Mouse (Mus musculus) intestine, embryonic 14.5 days (tissue): ENCODE data around the gene Tgm3. TPM values are rescaled to one million over a fixed set of nuclear protein-coding genes. Genes with fewer than 3 reads are reported as not detected.

ENCODE experiments used
- ATAC-seq: fragments of 200-750 bp; cut with Nextera tagmentation; replicated peaks from 2 replicates; pipeline ENCODE4 v1.8.0; 2017; ENCODE audit warnings: low read depth, moderate number of reproducible peaks, moderate TSS enrichment, moderate library complexity; ENCODE audit not compliant: low FRiP score, low TSS enrichment
- DNase-seq: peaks from one replicate; pipeline ENCODE4 v3.0.0-alpha.2; 2018; ENCODE audit warnings: low spot score
- H3K27ac ChIP-seq: fragments of 300-500 bp; sonication (generic); 2 replicates; pipeline ENCODE4 v1.5.1; 2014; ENCODE audit warnings: low read depth, mild to moderate bottlenecking, control low read depth
- H3K27me3 ChIP-seq: fragments of 300-500 bp; sonication (generic); replicated peaks from 2 replicates; pipeline ENCODE4 v1.6.1; 2014; ENCODE audit warnings: low read length, control low read depth; ENCODE audit not compliant: control insufficient read depth, insufficient read depth
- H3K36me3 ChIP-seq: fragments of 300-500 bp; sonication (generic); 2 replicates; pipeline ENCODE4 v1.6.1; 2014; ENCODE audit warnings: low read length, control low read depth; ENCODE audit not compliant: control insufficient read depth, insufficient read depth
- H3K4me1 ChIP-seq: fragments of 300-500 bp; sonication (generic); replicated peaks from 2 replicates; pipeline ENCODE4 v1.6.1; 2014; ENCODE audit warnings: low read length, control low read depth, mixed read lengths; ENCODE audit not compliant: control insufficient read depth, insufficient read depth
- H3K4me2 ChIP-seq: fragments of 300-500 bp; sonication (generic); 2 replicates; pipeline ENCODE4 v1.6.1; 2014; ENCODE audit warnings: low read length
- H3K4me3 ChIP-seq: fragments of 300-500 bp; sonication (generic); 2 replicates; pipeline ENCODE4 v1.5.1; 2014; ENCODE audit warnings: low read depth, low read length, control low read depth, mixed read lengths
- H3K9ac ChIP-seq: fragments of 300-500 bp; sonication (generic); 2 replicates; pipeline ENCODE4 v1.6.1; 2014; ENCODE audit warnings: mild to moderate bottlenecking, low read length
- H3K9me3 ChIP-seq: fragments of 300-500 bp; sonication (generic); 2 replicates; pipeline ENCODE4 v1.6.1; 2016; ENCODE audit warnings: low read length, control low read depth; ENCODE audit not compliant: control insufficient read depth
- WGBS: fragments of 180-500 bp; shearing (Covaris S2); extraction: QIAGEN DNeasy Blood & Tissue Kit; methylation state at CpG from one replicate; pipeline ENCODE4 v1.1.7; 2014; 5-methylcytosine and 5-hydroxymethylcytosine counted together
- polyA plus RNA-seq: library from polyadenylated mRNA; unstranded; fragments of >200 nt; fragmentation: Nextera tagmentation; extraction: Ambion mirVana; gene quantifications from 2 replicates; pipeline ENCODE4 v1.2.1, GENCODE M21; 2014

Gene Tgm3
- polyA plus RNA-seq, 1 experiment from 2014 or later, result not detected

DNA sequence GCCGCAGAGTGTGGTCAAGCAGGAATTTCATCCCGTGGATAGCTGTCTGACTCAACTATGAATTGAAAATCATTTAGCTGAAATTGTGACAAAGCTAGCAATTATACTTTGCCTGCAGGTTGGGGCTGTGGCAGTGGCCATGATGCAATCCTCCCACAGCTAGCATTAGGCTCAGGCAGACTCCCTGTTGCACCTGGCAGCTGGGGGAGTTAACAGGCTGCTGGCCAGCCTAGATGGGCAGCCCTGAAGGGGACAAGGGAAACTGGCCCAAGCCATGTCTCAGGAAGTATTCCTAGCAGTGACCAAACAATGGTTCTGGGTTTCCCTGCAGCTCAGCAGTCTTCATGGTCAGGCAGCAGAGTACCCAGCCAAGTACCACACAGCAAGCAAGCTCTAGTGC is 2.8 kb upstream of the Tgm3 start:
- no peak overlapping the region for H3K4me2 ChIP-seq
- 84% methylated on average over 2 of the region's 2 CpGs for WGBS
- ATAC-seq, result no peak
- no peak overlapping the region for H3K9ac ChIP-seq
- no peaks in the 10 kb centered on the region for H3K4me1 ChIP-seq
- DNase-seq, result no peak
- H3K4me3 ChIP-seq, result no peak overlapping the region
- H3K36me3 ChIP-seq, result no peaks in the 10 kb centered on the region
- H3K27ac ChIP-seq, result no peak overlapping the region
- no peaks in the 10 kb centered on the region for H3K9me3 ChIP-seq
- H3K27me3 ChIP-seq, result no peaks in the 10 kb centered on the region

DNA sequence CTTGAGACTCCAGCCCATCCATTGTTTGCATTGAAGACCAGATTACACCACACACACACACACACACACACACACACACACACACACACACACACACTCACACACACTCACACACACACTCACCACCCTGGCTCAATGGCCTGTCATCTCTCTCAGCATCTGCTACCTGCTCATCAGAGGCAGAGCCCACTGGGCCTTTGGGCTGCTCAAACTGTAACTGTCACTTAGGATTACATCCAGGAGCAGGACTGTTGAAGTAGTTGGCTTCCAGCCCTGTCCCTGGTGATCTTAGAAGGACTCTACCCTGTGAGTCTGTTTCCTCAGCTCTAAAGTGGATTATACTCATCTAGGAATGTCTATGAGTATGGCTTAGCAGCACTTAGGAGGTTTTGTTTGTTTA is 1.5 kb downstream of the Tgm3 start:
- Histone ChIP-seq H3K9ac (no peak overlapping the region), H3K36me3 (no peaks in the 10 kb centered on the region), H3K27ac (no peak overlapping the region), H3K4me3 (no peak overlapping the region), H3K4me2 (no peak overlapping the region), H3K9me3 (no peaks in the 10 kb centered on the region), H3K27me3 (no peaks in the 10 kb centered on the region), H3K4me1 (no peaks in the 10 kb centered on the region)
- DNase-seq, result no peak
- no peak for ATAC-seq

DNA sequence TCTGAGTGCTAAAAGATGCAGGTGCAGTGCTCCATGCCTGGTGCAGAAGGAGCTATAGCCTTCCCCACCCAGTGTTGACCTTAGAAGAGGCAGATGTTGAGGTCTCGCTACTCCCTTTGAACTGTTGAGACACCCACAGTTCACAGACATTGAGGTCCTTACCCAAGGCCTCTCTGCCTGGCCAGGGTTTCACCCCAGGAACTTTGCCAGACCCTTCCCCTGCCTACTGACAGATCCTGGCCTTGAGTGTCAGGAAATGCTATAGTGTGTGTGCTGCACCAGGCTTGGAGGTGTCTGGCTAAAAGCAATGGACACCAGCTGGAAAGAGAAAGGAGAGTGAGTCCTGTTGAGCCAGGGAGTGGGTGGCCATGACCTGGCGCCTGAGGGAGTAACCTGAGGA is 3.0 kb downstream of the Tgm3 start:
- Histone ChIP-seq H3K27me3 (no peaks in the 10 kb centered on the region), H3K36me3 (no peaks in the 10 kb centered on the region), H3K4me2 (no peak overlapping the region), H3K4me3 (no peak overlapping the region), H3K9ac (no peak overlapping the region), H3K9me3 (no peaks in the 10 kb centered on the region), H3K4me1 (no peaks in the 10 kb centered on the region), H3K27ac (no peak overlapping the region)
- 95% methylated on average over 2 of the region's 2 CpGs for WGBS
- no peak for ATAC-seq
- DNase-seq, result no peak

DNA sequence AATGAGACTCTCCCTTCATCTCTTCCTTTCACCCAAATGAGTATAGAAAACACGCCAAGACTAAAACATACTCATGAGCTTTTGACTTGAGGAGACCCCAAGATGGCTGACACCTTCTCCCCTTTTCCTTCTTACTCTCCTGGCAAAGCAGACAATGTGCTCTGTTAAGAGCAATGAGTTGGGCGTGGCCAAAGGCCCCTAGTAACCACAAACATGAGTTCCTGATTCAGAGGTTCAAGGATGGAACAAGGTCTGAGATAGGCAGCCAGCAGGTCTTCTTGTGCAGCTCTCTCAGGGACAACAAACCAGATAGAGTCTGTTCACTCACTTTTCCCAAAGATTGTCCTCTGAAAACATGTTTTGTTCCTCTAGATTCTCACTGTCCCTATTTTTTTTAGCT is 5.9 kb downstream of the Tgm3 start:
- H3K9me3 ChIP-seq, result no peaks in the 10 kb centered on the region
- no peak for DNase-seq
- no peak for ATAC-seq
- H3K4me3 ChIP-seq, result no peak overlapping the region
- H3K27me3 ChIP-seq, result no peaks in the 10 kb centered on the region
- no peaks in the 10 kb centered on the region for H3K4me1 ChIP-seq
- no peak overlapping the region for H3K9ac ChIP-seq
- no peaks in the 10 kb centered on the region for H3K36me3 ChIP-seq
- WGBS, result 76% methylated on average over 2 of the region's 2 CpGs
- H3K27ac ChIP-seq, result no peak overlapping the region
- H3K4me2 ChIP-seq, result no peak overlapping the region

DNA sequence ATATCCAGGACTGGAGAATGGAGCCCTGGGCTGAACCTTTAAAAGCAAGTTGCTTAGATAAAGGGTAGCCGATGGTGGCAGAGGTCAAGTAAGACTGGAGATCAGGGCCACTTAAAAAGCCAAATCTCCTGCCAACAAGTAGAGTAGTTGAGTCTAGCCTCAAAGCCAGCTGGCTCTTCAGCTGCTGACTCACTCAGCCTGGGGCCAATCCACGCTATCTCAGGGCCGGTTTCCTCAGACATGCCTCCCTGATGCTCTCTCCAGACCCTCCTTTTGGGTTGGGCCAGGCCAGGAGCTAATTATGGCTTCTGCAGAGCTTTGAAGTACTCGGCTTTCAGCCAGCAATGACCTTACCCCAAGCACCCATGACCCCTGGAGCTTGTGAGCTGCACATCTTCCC is 15.7 kb downstream of the Tgm3 start:
- H3K4me2 ChIP-seq, result no peak overlapping the region
- DNase-seq (no peak), ATAC-seq (no peak)
- H3K27me3 ChIP-seq, result no peaks in the 10 kb centered on the region
- no peaks in the 10 kb centered on the region for H3K4me1 ChIP-seq
- no peaks in the 10 kb centered on the region for H3K9me3 ChIP-seq
- H3K36me3 ChIP-seq, result no peaks in the 10 kb centered on the region
- no peak overlapping the region for H3K9ac ChIP-seq
- no peak overlapping the region for H3K4me3 ChIP-seq
- 57% methylated on average over 4 of the region's 4 CpGs for WGBS
- H3K27ac ChIP-seq, result no peak overlapping the region

DNA sequence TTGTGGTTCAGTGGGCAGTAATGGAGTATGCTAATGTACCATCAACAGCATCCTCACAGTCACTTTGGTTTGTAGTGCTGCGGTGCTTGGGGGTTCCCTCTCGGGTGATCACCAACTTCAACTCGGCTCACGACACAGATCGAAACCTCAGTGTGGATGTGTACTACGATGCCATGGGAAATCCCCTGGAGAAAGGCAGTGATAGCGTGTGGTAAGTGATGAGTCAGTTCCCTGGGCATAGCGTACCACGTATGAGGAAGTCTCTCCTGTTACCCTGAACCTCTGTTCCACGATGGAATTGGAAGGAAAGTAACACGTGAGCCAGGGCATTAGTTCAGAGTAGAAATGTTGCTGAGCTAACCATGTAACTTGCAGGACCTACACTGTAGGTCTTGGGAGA is 17.7 kb downstream of the Tgm3 start:
- Histone ChIP-seq H3K27ac (no peak overlapping the region), H3K4me3 (no peak overlapping the region), H3K9me3 (no peaks in the 10 kb centered on the region), H3K27me3 (no peaks in the 10 kb centered on the region), H3K4me2 (no peak overlapping the region), H3K9ac (no peak overlapping the region), H3K36me3 (no peaks in the 10 kb centered on the region), H3K4me1 (no peaks in the 10 kb centered on the region)
- no peak for DNase-seq
- 91% methylated on average over 11 of the region's 11 CpGs for WGBS
- no peak for ATAC-seq

DNA sequence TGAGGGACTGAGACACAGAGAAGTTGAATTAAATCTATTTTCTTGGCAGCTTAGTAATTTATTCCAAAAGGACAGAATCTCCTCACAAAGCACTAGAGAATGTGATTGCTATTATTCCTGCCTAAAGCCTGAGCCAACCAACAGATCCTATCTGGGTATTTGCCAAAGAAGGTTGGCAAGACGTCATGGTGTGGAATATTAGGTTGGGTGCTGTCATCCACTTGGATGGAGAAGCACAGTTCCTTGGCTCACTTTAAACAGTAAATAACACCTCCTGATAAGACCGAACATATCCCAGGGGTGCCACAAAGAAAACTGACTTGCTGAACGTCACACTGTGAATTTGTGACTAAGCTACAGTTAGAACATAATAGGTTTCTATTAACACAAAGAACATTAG is 20.5 kb downstream of the Tgm3 start:
- no peak overlapping the region for H3K4me2 ChIP-seq
- no peak overlapping the region for H3K27ac ChIP-seq
- WGBS, result 56% methylated on average over 3 of the region's 3 CpGs
- ATAC-seq, result no peak
- H3K9me3 ChIP-seq, result no peaks in the 10 kb centered on the region
- no peaks in the 10 kb centered on the region for H3K36me3 ChIP-seq
- H3K9ac ChIP-seq, result no peak overlapping the region
- no peak for DNase-seq
- H3K4me3 ChIP-seq, result no peak overlapping the region
- no peaks in the 10 kb centered on the region for H3K27me3 ChIP-seq
- no peaks in the 10 kb centered on the region for H3K4me1 ChIP-seq

DNA sequence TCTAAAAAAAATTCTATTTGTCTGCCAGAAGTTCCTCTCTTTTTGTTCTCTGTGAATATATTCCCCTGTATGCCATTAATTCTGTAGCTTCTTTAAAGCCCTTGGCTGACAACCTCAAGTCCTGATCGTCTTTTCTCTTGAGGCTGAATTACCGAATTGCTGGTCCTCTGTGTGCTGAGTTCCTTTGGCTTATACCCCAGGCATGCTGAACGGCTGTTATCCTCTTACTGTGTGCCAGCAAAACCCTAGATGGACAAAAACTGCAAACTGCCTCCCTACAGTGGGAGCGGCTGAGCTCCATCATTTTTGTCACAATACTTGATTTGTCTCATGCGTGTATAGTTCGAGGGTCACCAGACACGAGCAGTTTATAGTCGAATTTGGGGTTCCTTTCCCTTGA is 24.7 kb downstream of the Tgm3 start:
- Histone ChIP-seq H3K4me1 (no peaks in the 10 kb centered on the region), H3K36me3 (no peaks in the 10 kb centered on the region), H3K4me2 (no peak overlapping the region), H3K4me3 (no peak overlapping the region), H3K9ac (no peak overlapping the region), H3K27ac (no peak overlapping the region), H3K27me3 (no peaks in the 10 kb centered on the region), H3K9me3 (no peaks in the 10 kb centered on the region)
- WGBS, result 80% methylated on average over 8 of the region's 8 CpGs
- DNase-seq, result no peak
- no peak for ATAC-seq

DNA sequence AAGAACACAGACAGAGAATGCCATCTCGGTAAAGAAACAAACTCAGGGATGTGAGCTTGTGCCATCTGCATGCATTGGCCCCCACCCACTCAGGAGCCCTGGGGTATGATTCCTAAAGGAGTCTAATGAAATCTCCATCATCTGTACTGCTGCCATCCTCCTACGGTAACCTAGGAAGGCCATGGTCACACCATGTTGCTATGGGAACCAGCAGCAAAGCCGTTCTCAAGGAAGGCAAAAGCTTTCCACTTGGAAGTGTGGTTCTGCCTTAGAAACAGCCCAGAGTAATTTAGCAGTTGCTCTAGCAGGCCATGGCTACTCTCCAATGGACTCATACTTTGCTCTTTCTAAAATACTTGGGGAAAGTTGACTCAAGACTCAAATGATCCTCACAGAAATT is 26.8 kb downstream of the Tgm3 start:
- no peaks in the 10 kb centered on the region for H3K36me3 ChIP-seq
- ATAC-seq, result no peak
- no peak overlapping the region for H3K4me2 ChIP-seq
- no peaks in the 10 kb centered on the region for H3K27me3 ChIP-seq
- H3K4me3 ChIP-seq, result no peak overlapping the region
- H3K9ac ChIP-seq, result no peak overlapping the region
- 63% methylated on average over 3 of the region's 3 CpGs for WGBS
- no peak overlapping the region for H3K27ac ChIP-seq
- no peaks in the 10 kb centered on the region for H3K9me3 ChIP-seq
- H3K4me1 ChIP-seq, result no peaks in the 10 kb centered on the region
- DNase-seq, result no peak
